Mouse (Mus musculus) thymus, postnatal 14 days (tissue): ENCODE measurements around the gene Pard3.

Experiments used
- DNase-seq: peaks from one replicate; pipeline ENCODE4 v3.0.0; 2021

The Pard3 gene

DNA sequence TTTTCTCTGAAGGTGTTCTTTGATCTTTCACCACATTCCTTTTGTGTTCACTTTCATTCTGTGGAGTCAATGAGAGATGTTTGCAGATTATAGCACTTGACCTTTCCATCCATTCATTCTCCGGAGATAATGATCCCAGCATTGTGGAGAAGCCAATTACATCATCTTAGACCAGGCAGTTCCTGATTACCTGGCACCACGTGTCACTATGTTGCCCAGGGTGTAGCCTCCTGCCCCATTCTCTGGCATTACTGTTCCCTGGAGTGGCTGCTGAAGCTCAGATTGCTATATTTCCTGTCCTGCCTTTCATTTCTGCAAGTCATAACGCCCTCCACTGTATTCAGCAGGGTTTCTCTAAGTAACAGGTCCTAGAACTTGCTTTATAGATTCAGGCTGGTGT, 304.7 kb downstream of the Pard3 start:
- no peak for DNase-seq

DNA sequence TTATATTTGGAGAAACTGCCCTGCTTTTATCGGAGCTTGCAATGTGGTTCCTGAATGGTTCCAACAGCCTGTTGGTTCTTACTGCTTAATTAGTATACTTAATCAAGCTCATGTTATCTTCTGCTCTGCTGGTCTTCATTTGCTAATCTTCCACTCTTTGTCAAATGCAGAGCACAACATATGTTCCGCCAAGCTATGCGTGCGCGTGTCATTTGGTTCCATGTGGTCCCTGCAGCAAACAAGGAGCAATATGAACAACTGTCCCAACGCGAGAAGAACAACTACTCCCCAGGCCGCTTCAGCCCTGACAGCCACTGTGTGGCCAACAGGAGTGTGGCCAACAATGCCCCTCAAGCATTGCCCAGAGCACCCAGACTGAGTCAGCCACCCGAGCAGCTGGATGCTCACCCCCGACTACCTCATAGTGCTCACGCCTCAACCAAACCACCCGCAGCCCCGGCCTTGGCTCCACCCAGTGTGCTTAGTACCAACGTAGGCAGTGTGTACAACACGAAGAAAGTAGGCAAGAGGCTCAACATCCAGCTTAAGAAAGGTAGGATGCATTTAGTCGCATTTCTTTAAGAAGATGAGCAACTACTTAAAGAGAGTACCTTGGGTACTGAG, 307.7 kb downstream of the Pard3 start:
- no peak for DNase-seq

GRCm38 (mm10) chr8:127377775-127378174, 314.1 kb downstream of the Pard3 start:
- no peak for DNase-seq

GRCm38 (mm10) chr8:127378994-127379858, 315.5 kb downstream of the Pard3 start:
- no peak for DNase-seq

- DNase-seq = no peak
Measured at GRCm38 (mm10) chr8:127381259-127381658, 317.6 kb downstream of the Pard3 start.

DNA sequence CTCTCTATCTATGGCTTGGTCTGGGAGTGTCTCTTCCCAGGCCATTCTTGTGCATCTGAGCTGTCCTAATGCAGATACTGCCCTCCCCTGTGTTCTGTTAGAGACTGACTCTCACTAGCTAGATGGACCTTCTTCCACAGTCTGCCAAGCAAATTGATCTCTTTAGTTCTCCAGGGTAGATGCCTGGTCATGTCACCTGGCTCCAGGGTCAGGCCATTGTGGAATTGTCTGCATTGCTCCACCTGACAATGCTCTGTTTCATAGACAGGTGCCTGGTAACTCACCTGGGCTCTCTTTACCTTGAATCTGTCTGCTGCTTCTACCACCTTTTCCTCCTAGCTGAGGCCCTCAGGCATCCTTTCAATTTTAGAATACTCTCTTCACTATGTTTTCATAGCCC, 329.0 kb downstream of the Pard3 start:
- DNase-seq = no peak

DNA sequence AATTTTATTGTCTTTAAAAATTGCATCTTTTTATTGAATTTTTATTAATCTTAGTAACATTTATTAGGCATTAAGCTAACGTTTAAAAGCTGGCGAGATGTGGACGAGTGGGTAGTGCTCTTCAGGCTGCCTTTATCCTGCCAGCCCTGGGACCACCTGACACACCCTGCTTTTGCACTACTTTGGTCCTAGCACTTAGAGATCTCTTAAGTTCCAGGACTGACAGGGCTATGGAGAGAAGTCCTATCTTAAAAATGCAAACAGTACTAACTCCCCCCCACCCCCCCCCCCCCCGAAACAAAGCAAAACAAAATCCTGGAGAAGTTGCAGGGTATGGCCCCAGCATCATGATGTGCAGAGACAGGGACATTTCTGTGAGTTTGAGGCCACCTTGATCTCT, 331.8 kb downstream of the Pard3 start:
- no peak for DNase-seq

- no peak for DNase-seq
Measured at GRCm38 (mm10) chr8:127405815-127406214, 342.1 kb downstream of the Pard3 start.

DNA sequence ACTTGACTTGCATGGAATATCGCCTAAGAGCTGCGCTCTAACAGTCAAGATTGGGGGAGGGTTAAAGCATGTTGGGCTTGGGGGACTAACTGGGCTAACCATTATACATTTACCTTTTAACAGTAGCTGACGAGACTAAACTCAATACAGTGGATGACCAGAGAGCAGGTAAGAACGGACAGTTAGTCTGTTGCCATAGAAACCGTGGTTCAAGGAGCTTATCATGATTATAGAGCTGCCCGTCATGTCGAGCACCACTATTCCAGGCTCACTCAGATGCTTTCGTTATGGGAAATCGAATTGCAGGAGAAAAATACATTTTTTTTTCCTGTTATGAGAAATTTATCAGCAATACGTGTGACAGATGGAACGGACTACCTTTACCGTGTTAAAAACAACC, 346.9 kb downstream of the Pard3 start:
- DNase-seq = no peak

DNA sequence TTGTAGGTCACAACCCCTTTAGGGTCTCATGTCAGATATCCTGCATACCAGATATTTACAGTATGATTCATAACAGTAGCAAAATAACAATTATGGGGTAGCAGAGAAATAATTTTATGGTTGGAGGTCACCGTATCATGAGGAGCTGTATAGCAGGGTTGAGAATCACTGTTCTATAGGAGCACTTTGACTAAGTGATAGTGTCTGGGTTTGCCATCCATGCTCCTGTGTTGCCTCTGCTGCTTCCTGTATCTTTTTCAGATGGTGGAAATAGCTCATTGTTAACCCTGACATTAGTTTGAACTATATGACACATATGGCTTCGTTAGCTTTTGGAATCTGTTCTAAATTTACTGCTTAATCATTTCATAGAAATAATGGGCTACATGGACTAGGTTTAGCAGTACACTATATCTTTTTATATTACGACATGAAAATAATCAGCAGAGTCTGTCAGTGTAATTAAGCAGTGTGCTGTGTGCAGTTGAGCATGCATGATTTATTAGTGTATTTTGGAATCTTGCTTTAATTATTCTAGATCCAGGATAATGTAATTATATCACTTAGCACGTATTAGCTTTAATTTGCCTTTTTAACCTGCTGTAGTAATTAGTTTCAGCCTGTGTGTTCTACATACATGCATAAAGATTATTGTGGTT, 347.6 kb downstream of the Pard3 start:
- DNase-seq = no peak

DNA sequence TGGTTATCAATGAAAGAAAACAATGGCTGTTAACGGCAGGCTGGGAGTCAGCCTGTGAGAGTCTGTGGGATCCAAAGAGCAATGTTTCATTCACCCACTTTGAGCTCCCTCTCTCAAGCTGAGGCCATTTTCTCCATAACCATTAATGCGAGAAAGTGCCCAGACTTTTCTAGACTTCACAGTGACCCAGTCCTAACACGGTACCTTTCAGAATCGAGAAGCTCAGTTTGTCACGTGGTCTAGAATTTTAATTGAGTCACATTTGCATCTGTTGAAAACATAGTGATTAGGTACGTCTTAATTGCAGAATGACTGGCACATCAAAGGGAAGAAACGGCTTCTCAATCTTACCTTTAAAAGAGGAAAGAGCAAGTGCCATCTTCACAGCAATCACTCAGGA, 359.3 kb downstream of the Pard3 start:
- DNase-seq = no peak

- no peak for DNase-seq
Measured at GRCm38 (mm10) chr8:127424211-127424916, 360.7 kb downstream of the Pard3 start.

- DNase-seq = no peak
Measured at GRCm38 (mm10) chr8:127426857-127427256, 363.2 kb downstream of the Pard3 start.

DNA sequence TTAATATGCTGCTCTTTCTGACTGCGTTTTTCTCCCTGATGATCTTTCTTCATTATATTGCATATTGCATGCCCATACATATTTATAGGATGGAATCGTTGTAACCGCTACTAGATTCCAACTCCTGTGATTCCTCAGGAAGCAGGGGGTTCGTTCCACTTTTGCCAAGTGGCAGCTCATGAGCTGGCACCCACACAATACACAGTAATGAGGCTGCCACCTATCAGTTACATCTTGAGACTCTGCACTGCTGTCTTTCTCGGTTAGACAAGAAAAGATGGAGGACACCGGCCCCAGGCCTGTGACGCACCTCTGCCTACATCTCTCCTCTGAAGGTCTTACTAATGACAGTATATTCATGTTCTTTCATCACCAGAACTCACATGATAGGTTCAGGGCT, 364.3 kb downstream of the Pard3 start:
- no peak for DNase-seq

DNA sequence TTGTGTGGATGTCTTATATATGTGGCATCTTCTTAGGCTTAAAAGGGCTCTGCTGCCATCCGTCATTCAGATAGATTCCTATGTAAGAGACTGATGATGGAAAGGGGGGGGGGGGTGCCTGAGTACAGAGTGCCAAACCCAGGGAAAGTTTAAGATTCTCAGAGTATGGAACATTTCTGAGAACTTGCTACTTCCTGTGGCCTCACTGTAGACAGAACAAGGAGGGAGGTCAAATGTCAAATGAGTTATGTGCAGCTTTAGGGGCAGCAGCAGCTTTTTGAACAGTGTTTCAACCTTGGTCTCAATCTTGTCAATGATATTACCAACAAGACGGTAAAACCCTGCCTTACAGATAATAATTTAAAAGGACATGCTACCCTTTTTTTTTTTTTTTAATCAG, 367.5 kb downstream of the Pard3 start:
- DNase-seq = no peak

DNA sequence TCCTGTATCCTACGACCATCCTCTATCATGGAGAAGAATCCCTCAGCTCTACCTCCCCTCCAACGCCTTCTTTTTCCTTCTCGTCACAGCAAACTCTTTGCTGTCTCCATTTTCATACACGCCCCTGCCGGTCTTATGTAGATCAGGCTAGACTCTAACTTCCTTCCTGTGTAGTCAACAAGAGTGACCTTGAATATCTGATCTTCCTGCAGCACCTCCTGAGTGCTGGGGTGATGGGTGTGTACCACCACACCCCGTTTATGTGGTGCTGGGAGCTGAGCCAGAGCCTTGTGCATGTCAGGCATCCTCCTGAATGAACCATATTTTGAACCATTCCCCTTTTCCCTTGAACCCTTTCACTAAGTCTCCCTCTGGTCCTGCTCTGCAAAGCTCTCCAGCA, 372.3 kb downstream of the Pard3 start:
- DNase-seq = no peak

DNA sequence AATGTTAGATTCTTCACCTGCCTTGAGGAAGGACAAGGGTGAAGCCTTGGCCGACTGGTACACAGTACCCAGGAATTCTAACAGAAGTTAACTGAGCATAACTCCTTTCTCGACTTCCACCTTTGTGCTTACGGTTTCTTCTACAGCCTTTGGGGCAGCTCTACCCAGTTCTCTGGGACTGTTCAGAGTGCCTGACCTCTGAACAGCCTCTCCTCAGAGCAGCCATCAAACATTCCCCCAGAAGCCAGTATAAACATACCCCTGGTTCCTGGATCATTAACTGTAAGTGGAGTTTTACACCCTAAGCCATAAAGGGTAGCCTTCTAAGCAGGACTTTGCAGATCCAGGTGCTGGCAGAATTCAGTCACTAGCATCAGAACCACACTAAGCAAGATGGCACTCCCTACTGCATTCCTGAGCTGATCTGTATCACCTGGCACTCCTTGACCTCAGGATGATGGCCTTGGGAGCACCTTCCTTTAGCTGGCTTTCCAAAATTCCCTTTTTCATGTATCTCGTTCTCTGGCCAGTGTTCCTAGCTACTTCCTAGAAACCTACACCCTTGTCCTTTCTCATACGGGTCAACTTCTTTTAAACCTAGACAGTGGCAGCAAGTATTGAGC, 374.0 kb downstream of the Pard3 start:
- no peak for DNase-seq

DNA sequence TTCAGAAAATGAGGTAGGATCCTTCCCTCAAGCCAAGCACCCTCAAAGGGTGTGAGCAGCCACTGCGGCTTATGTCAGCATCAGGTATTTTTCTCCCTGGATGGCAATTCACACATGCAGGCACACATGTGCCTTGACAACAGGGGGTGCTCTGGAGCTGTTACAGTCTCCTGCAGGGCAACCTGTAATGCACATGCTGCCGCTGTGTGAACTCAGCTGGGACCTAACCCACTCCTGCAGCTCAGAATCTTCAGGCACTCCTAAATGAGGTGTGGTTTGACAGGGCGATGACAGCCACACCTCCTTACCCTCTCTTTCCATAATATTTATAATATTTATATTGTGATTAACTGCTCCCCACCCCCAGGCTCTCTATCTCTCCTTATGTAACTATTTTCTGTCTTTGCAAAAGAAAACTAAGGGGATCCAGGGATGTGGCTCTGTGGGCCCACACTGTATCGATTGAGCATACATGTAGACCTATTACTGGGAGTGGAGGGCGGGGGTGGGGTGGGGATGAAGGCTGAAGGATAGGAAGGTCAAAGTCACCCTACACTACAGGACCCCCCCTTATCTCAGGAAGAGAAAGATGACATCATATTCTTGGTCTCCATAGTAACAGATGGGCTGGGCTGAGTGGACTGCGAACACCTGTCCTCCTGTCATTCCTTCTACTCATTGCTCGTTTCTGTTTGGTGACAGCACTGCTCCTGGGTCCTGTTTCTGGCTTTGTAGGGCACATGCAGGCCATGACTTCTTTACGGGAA, 375.1 kb downstream of the Pard3 start:
- peak; percentile 81 for DNase-seq

DNA sequence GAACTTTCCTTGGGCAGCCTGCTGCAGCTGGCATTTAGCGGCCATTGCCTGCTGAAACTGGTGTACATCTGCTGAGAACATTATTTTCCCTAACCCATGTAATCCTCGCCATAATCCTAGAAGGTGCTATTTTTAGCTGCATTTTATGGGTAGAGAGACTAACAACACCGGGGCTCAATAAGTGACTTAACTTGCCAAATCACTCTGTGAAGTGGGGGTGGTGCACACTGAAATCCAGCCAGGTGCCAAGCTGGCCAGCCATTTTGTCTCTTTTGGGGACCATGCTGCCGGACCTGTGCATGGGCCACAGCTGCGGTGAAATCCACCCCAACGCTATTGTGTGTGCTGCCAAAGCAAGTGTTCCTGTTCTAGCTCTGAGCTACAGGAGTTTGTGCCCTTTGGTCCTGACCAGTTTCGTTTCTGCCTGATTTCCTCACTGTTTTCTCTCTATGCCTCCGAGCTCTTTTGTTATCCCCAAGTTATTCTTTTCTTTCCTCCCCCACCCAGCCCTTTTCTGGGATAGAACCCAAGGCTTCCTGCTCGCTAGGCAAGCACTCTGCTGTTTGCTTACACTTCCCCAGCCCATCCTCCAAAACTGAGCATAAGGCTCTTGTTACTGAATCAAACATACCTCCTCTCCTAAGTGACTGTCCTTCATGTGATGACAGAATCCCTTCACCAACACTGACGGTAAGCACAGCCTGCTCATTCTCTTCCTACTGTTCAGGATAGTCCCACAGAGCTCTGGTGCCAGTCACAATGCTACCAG, 375.9 kb downstream of the Pard3 start:
- DNase-seq = no peak

DNA sequence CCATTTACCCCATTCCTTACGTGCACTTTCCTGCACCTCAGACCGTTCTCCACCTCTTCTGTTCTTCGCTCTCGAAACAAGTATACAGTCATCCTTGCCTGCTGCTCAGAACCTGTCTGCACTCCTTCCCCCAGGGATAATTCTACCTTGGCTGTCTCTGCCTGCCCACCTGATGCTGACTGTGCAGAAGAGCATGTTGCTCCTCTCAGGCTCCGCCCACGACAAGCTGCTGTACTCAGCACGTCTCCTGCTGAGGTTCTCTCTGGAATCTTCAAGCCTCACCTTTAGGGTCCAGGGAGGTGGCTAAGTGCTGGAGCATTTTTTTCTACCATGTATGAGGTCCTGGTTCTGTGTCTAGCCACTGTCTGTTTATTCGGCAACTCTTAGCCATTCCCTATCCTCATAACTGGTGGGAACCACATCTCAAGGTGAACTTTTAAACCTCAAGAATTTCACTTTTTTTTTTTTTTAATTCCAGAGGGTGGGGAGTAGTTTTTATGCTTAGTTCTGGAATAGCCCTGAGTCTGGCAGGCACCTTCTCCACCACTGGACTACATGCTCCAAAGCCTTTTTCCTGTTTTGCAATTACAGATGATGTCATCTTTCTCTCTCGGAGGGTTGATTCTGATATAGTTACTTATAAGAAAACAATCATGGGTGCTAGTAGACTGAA, 376.6 kb downstream of the Pard3 start:
- DNase-seq = no peak
